Mouse (Mus musculus): ENCODE data around the gene Hps3.

- TF ChIP-seq POLR2A (IDR thresholded peaks at IDR 0.05; ENCODE audit: low read depth, low read length): no peak
- TF ChIP-seq CTCF (IDR thresholded peaks at IDR 0.05; ENCODE audit: borderline replicate concordance, insufficient read depth, low read length): no peak
These were observed 86.6 kb downstream of the Hps3 start for GRCm38 (mm10) chr3:19948552-19948951.

Data from embryonic fibroblast, embryonic 13.5 days (primary cell).